Mouse (Mus musculus): ENCODE measurements around the gene Mrps34. TPM values are rescaled to one million over a fixed set of nuclear protein-coding genes. Genes with fewer than 3 reads are reported as not detected.

Mrps34 gene
- polyA plus RNA-seq, 1 experiment from 2014 or later, result 104 TPM

- DNase-seq (ENCODE audit: low spot score) (no peak), ATAC-seq (ENCODE audit: low FRiP score, low TSS enrichment) (no peak)
- no peak overlapping the region for H3K4me3 ChIP-seq (ENCODE audit: low read depth, low read length)
- H3K27me3 ChIP-seq (ENCODE audit: control insufficient read depth, insufficient read depth, low read length), result no peaks in the 10 kb centered on the region
- TF ChIP-seq CTCF (IDR thresholded peaks at IDR 0.05; ENCODE audit: low read depth) (no peak), EP300 (optimal IDR thresholded peaks at IDR 0.05) (no peak)
- H3K36me3 ChIP-seq (ENCODE audit: control insufficient read depth, insufficient read depth, low read length), result peaks cover 35% of the 10 kb centered on the region
- H3K4me2 ChIP-seq (replicated peaks; ENCODE audit: low read depth), result no peak overlapping the region
- H3K4me1 ChIP-seq (replicated peaks; ENCODE audit: control insufficient read depth, insufficient read depth), result no peaks in the 10 kb centered on the region
- no peak overlapping the region for H3K27ac ChIP-seq (replicated peaks)
- no peaks in the 10 kb centered on the region for H3K9me3 ChIP-seq (ENCODE audit: control insufficient read depth, low read length)
- no peak overlapping the region for H3K9ac ChIP-seq (ENCODE audit: low read length)
Measured at GRCm38 (mm10) chr17:24913984-24914383, 19.1 kb downstream of the Mrps34 start.

- no peak for DNase-seq (ENCODE audit: low spot score)
- Histone ChIP-seq H3K9ac (ENCODE audit: low read length) (no peak overlapping the region), H3K4me2 (replicated peaks; ENCODE audit: low read depth) (no peak overlapping the region), H3K36me3 (ENCODE audit: control insufficient read depth, insufficient read depth, low read length) (peaks cover 45% of the 10 kb centered on the region; the same call in 1 of the 2 replicates), H3K9me3 (ENCODE audit: control insufficient read depth, low read length) (no peaks in the 10 kb centered on the region), H3K4me1 (replicated peaks; ENCODE audit: control insufficient read depth, insufficient read depth) (no peaks in the 10 kb centered on the region), H3K27ac (replicated peaks) (no peak overlapping the region), H3K27me3 (ENCODE audit: control insufficient read depth, insufficient read depth, low read length) (no peaks in the 10 kb centered on the region), H3K4me3 (ENCODE audit: low read depth, low read length) (no peak overlapping the region)
- ATAC-seq (ENCODE audit: low FRiP score, low TSS enrichment), result no peak
- no peak for TF ChIP-seq EP300 (optimal IDR thresholded peaks at IDR 0.05)
- 88% methylated on average over 1 of the region's 1 CpGs for WGBS
Measured at GRCm38 (mm10) chr17:24923246-24923645, 28.3 kb downstream of the Mrps34 start.

GRCm38 (mm10) chr17:24929506-24929905 is 34.6 kb downstream of the Mrps34 start:
- H3K27me3 ChIP-seq (ENCODE audit: control insufficient read depth, insufficient read depth, low read length), result no peaks in the 10 kb centered on the region
- no peak for DNase-seq (ENCODE audit: low spot score)
- 0 out of 2 replicates have a peak, but pooled peaks have one; percentile 32 for ATAC-seq (ENCODE audit: low FRiP score, low TSS enrichment)

GRCm38 (mm10) chr17:24932431-24932830 is 37.5 kb downstream of the Mrps34 start:
- Histone ChIP-seq H3K9ac (ENCODE audit: low read length) (no peak overlapping the region), H3K36me3 (ENCODE audit: control insufficient read depth, insufficient read depth, low read length) (0 out of 2 replicates have a peak, but pooled peaks cover 3% of the 10 kb centered on the region), H3K4me3 (ENCODE audit: low read depth, low read length) (no peak overlapping the region), H3K4me2 (replicated peaks; ENCODE audit: low read depth) (no peak overlapping the region), H3K9me3 (ENCODE audit: control insufficient read depth, low read length) (no peaks in the 10 kb centered on the region), H3K4me1 (replicated peaks; ENCODE audit: control insufficient read depth, insufficient read depth) (peaks cover 4% of the 10 kb centered on the region; the same call in 1 of the 2 replicates), H3K27me3 (ENCODE audit: control insufficient read depth, insufficient read depth, low read length) (no peaks in the 10 kb centered on the region), H3K27ac (replicated peaks) (no peak overlapping the region)
- DNase-seq (ENCODE audit: low spot score), result no peak
- no peak for ATAC-seq (ENCODE audit: low FRiP score, low TSS enrichment)
- TF ChIP-seq CTCF (IDR thresholded peaks at IDR 0.05; ENCODE audit: low read depth) (no peak), EP300 (optimal IDR thresholded peaks at IDR 0.05) (no peak)
- WGBS, result 86% methylated on average over 4 of the region's 4 CpGs

More at GRCm38 (mm10) chr17:24929506-24929905, 34.6 kb downstream of the Mrps34 start:
- no peaks in the 10 kb centered on the region for H3K4me1 ChIP-seq (replicated peaks; ENCODE audit: control insufficient read depth, insufficient read depth)
- H3K36me3 ChIP-seq (ENCODE audit: control insufficient read depth, insufficient read depth, low read length), result peaks cover 13% of the 10 kb centered on the region; the same call in 1 of the 2 replicates
- H3K4me2 ChIP-seq (replicated peaks; ENCODE audit: low read depth), result no peak overlapping the region
- no peak for TF ChIP-seq CTCF (IDR thresholded peaks at IDR 0.05; ENCODE audit: low read depth)
- no peak for TF ChIP-seq EP300 (optimal IDR thresholded peaks at IDR 0.05)
- WGBS, result 86% methylated on average over 1 of the region's 1 CpGs
- H3K9ac ChIP-seq (ENCODE audit: low read length), result no peak overlapping the region
- no peak overlapping the region for H3K4me3 ChIP-seq (ENCODE audit: low read depth, low read length)
- no peaks in the 10 kb centered on the region for H3K9me3 ChIP-seq (ENCODE audit: control insufficient read depth, low read length)
- no peak overlapping the region for H3K27ac ChIP-seq (replicated peaks)

- Histone ChIP-seq H3K4me2 (replicated peaks; ENCODE audit: low read depth) (no peak overlapping the region), H3K27ac (replicated peaks) (no peak overlapping the region), H3K9me3 (ENCODE audit: control insufficient read depth, low read length) (no peaks in the 10 kb centered on the region), H3K9ac (ENCODE audit: low read length) (no peak overlapping the region), H3K27me3 (ENCODE audit: control insufficient read depth, insufficient read depth, low read length) (no peaks in the 10 kb centered on the region), H3K4me3 (ENCODE audit: low read depth, low read length) (no peak overlapping the region), H3K4me1 (replicated peaks; ENCODE audit: control insufficient read depth, insufficient read depth) (peaks cover 4% of the 10 kb centered on the region; the same call in 1 of the 2 replicates), H3K36me3 (ENCODE audit: control insufficient read depth, insufficient read depth, low read length) (no peaks in the 10 kb centered on the region)
- TF ChIP-seq CTCF (IDR thresholded peaks at IDR 0.05; ENCODE audit: low read depth) (no peak), EP300 (optimal IDR thresholded peaks at IDR 0.05) (no peak)
- ATAC-seq (ENCODE audit: low FRiP score, low TSS enrichment), result no peak
- WGBS, result 67% methylated on average over 4 of the region's 4 CpGs
- DNase-seq (ENCODE audit: low spot score), result no peak
Measured at GRCm38 (mm10) chr17:24933163-24933562, 38.2 kb downstream of the Mrps34 start.

- H3K4me2 ChIP-seq (replicated peaks; ENCODE audit: low read depth), result peak overlapping the region; percentile 80; the same call in 1 of the 2 replicates
- TF ChIP-seq CTCF (IDR thresholded peaks at IDR 0.05; ENCODE audit: low read depth), result no peak
- TF ChIP-seq EP300 (optimal IDR thresholded peaks at IDR 0.05), result no peak
- 0 out of 2 replicates have a peak overlapping the region, but pooled peaks have one; percentile 4 for H3K4me3 ChIP-seq (ENCODE audit: low read depth, low read length)
- no peaks in the 10 kb centered on the region for H3K36me3 ChIP-seq (ENCODE audit: control insufficient read depth, insufficient read depth, low read length)
- no peak overlapping the region for H3K27ac ChIP-seq (replicated peaks)
- WGBS, result 61% methylated on average over 4 of the region's 4 CpGs
- DNase-seq (ENCODE audit: low spot score) (no peak), ATAC-seq (ENCODE audit: low FRiP score, low TSS enrichment) (no peak)
- H3K27me3 ChIP-seq (ENCODE audit: control insufficient read depth, insufficient read depth, low read length), result no peaks in the 10 kb centered on the region
- no peaks in the 10 kb centered on the region for H3K9me3 ChIP-seq (ENCODE audit: control insufficient read depth, low read length)
- H3K4me1 ChIP-seq (replicated peaks; ENCODE audit: control insufficient read depth, insufficient read depth), result peaks cover 4% of the 10 kb centered on the region; the same call in 1 of the 2 replicates
- H3K9ac ChIP-seq (ENCODE audit: low read length), result 0 out of 2 replicates have a peak overlapping the region, but pooled peaks have one; percentile 23
Measured at GRCm38 (mm10) chr17:24934926-24935325, 40.0 kb downstream of the Mrps34 start.

All from stomach, postnatal 0 days (tissue).